Mouse (Mus musculus) lung, postnatal 36 days (tissue): ENCODE data around the gene Ap4b1.
"Not testable (repeated sequence)": the region's sequence is repeated elsewhere in the genome, so short reads cannot be mapped to it uniquely, and the experiment has no call there.

Experiments used
- DNase-seq: peaks from one replicate; pipeline ENCODE4 v3.0.0; 2022; ENCODE audit warnings: mixed read lengths

Gene Ap4b1

DNA sequence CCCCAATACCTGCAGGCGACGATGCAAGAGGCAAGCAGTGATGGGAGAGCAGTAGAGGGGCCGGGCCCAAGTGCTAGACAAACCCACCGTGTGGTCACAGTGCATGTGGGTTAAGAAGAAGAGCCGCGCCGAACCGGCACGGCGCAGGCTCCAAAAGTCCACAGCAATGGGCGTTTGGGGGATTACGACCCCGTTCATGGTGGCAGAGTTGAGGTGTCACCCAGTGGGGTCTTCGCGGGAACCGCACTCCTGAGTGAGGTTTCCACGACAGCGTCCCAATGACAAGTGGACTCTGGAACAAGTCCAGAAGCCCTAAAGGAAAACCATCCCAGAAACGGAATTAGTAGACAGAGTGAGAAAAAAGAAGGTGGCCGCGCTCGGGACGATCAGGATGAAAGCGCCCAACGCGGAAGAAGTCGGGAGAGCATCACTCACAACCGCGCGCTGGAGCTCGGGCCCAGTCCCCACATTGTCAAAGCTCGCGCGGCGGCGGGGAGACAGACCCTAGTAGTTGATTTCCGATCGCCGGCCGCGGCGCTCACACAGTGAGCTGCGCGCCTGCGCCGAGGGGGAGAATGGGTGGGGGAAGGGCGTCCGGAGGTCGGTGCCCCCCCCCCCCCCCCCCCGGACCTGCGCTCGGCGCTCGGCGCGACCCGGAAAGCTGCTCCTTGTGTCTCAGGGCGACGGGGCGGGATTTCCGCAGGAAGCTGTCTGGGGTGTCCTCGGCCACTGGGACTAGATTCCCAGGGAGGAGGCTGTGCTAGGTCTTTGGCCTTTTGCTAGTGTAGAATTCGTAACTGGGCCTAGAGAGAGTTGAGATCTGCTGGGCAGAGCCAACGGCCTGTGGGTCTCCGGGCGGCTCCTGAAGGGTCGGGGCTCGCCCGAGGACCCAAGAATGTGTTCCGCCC is at the start of gene Ap4b1, which contains the start of the genes Dclre1b and Gm43064:
Ap4b1 (plus strand) TSS at position 630 of the 908 bp plus-strand sequence.
Dclre1b (minus strand) TSS at position 554 of the 908 bp plus-strand sequence.
Gm43064 (plus strand) TSS at position 683 of the 908 bp plus-strand sequence.
- DNase-seq, result peak; percentile 95

DNA sequence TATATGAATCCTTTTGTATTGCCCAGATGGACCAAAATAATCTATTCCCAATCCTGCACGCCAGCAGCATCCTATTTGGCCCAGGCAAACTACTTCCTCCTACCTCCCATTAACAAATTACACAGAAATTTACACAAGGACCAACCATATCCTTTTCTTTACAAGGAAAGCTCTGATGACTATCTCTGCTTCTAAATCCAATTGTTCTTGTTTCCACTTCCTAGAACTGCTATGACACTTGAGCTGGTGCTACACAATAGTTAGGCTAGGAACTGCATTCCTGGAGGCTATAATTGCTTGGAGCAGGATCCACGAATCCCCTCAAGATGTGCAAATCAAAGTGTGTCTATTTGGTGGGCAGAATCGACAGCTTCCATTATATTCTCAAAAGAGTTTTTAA is 42.5 kb upstream of the Ap4b1 start:
- no peak for DNase-seq

DNA sequence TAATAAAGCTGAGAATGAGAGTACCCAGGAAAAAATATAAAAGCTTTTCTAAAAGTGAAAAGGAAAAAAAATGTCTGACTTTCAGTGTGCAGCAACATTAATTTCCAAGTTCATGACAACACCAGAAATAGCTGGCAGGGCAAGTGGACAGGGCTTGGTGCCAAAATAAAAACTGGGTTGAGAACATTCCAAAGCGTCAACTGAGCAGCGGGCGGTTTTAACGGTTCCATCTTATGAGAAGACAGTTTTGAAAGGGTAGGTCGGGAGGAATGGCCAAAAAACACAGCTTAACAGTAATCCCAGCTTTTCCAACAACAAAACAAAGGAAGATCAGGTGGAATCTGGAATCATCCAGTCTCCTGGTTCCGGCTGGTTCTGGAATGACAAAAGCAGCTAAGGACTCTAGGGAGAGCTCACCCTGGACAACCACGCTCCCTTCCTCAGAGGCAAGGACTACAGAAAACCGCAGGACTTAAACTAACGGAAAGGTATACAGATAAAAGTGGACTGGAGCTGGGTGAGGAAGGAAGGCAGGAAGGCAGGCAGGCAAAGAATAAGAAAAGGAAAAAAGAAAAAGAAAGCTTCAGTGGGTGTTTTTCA is 37.7 kb upstream of the Ap4b1 start:
- DNase-seq, result peak; percentile 91

DNA sequence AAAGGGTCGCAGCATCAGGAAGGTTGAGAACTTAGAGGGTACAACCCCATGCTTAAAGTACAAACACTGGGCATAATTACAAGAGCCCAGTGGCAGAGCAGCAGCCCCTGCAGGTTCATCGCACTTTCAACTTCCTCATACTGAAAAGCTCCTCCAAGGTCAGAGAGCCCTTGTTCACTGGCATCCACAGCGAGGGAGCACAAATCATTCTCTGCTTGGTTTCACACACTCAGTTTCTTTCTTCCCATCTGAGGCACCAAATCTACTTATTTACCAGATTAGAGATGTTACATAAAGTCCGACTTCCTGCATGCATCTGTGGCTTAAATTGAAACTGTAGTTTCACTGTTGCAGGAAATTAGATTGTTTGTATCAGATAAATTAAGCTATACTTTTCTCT is 36.5 kb upstream of the Ap4b1 start:
- DNase-seq, result peak; percentile 38

DNA sequence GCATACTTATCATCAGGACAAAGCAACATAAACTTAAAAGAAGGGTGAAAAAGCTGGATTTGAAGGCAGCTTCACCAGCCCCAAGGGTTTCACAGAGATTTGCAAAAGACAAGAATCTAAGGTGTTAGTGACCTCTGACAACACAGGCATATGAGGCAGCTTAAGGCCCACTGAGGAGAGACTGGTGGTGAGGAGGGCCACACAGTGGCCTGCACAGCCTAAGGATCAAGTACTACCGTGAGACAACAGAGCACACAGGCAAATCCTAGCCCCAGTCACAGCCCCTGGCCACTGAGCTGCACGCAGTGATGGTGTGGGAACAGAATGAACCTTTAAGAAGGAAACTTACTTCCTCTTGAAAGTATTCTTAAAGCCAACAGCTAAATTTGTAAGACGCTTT is 35.8 kb upstream of the Ap4b1 start:
- DNase-seq, result no peak

DNA sequence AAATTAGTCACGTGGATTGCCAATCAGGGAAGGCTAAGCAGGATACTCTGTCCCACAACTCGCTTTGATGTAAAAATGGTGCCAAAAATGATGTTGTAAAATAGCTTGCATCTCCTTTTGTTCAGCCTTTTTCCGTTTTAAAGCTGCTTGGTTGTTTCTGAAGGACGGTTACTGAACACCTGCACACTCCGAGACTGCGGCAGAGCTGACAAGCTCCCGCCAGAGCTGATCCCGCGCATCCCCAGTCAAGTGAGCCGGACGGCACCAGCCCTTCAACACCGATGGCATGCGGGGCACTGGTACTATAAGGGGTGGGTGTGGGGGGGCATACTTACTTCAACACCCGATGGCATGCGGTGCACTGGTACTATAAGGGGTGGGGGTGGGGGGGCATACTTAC is 35.3 kb upstream of the Ap4b1 start:
- DNase-seq, result no peak

DNA sequence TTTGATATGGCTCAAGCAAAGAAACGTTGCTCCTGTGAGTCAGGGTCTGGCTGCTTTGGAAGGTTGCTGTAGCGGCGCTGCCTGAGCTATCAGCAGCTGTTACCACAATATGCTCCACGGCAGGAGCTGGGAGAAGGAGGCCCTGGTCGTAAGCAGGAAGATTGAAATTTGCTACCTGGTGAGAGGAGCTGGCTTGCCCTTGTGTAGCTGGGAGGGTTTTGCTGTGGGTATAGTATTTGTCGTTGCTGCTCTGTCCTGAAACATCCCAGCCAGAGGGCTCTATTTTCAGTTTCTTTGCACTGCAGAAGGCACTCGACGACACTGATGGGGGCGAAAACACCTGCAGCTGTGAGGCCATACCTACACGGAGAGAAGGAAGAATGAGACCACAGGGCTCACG is 31.4 kb upstream of the Ap4b1 start:
- DNase-seq, result no peak

DNA sequence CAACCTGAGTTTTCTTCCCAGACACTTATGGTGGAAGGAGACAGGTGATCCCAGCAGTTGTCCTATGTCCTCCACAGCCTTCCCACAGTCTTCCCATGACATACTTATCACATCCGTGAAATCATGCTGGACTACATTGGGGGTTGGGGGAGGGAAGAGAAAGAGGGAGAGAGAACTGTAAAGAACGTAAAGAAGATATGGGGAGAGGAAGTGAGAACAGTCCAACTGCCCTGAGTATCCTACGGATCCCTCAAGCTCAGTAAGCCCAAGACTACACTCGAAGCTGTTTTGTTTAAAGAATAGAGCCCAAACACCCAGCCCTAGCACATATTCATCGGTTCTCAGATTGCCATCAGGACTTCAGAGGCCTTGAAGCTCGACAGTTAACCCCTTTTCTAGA is 30.7 kb upstream of the Ap4b1 start:
- no peak for DNase-seq

DNA sequence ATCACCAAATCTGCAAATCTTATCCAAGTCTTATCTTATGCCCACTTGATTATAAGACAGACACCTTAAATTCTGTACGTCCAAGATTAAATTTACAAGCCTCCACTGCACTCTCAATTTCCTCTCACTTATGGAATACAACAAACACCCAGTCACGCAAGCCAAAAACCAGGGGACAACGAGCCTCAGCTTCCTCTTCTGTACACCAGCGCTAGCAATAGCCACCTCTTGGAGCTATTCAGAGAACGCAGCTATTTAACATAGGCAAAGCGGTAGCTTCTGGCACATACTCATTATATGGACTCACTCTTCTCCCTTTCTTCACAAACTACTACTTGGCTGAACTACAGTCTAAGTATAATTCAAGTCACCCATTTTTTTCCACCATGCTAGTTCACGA is 30.1 kb upstream of the Ap4b1 start:
- peak; percentile 34 for DNase-seq

DNA sequence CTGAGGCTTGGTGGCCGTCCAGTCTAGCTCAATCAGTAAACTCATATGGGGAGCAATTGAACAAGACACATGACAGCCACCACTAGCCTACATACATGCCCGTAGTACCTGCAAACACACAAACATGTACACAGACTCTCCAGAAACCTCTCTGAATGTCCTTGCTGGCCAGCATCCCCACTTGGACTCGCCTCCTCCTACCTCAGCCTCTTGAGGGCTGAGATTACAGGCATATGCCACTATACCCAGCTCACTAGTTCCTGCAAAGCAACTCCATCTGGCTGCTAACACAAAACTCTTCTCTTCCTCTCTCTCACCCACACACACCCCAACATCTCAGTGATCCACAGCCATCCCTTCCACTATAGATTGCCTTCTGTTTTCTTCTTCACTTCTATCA is 29.0 kb upstream of the Ap4b1 start:
- DNase-seq, result no peak

DNA sequence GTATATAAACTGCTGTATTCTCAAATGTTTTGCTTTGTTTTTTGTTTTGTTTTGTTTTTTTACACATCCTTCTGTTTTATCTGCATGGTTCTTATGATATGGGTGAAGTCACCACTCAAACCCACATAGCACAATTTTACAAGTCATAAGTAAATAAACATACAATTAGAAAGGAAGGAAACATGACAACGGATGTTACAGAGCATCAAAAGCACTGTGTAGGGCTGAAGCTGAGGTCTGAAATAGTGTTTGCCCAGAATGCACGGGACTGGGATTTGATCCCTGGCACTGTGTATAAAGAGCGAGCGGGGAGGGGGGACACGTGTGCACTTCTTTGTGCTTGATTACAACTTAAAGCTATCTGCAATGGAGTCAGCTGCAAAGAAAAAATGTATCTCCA is 28.5 kb upstream of the Ap4b1 start:
- no peak for DNase-seq

DNA sequence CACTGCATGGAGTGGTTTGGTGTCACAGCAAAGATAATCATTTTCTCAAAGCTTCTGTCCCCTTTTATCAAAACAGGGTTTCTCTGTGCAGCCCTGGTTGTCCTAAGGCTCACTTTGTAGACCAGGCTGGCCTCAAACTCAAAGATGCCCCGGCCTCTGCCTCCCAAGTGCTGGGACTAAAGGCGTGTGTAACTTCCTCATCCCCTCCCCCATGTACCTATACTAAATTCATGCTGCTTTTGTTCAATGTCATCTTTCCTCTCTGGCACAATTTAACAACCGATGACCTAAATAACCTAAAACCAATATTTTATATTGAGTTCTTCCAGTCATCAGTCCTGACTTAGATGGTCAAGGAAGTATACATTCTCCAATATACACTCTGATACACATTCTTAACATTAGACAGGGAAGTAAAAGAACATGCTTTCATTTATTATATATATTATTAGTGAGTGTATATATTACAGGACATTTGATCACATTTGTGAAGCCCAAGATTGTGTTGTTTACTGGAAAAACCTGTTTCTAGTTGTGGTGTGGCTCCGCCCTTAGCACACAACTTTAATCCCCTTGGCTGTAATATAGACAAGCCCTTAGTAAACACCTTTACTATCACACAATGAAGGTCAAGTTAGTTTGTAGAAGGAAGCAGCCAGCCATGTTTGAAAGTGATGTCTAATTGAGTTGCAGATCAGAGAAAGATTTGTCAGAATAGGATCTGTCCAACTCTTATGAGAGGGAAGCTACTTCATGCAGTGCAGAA is 26.3 kb upstream of the Ap4b1 start:
- no peak for DNase-seq

DNA sequence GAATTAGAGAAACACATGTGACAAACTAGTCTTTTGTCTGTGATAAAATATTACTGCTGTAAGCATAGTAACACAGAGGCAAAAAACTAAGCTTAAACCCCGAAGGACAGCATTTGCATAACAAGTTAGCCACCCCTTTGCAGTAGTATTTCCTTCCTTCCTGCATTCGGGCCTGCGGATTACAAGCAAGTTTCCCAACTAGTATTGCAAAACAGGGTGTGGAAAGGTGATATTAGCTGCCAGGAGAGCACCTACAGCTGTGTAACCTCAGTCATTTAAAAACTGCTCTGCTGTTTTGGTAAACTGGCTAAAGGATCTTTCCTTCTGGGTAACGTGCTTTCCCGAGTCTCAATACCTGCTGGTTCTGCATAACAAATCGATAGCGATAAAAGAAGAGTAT is 22.1 kb upstream of the Ap4b1 start:
- peak; percentile 77 for DNase-seq

DNA sequence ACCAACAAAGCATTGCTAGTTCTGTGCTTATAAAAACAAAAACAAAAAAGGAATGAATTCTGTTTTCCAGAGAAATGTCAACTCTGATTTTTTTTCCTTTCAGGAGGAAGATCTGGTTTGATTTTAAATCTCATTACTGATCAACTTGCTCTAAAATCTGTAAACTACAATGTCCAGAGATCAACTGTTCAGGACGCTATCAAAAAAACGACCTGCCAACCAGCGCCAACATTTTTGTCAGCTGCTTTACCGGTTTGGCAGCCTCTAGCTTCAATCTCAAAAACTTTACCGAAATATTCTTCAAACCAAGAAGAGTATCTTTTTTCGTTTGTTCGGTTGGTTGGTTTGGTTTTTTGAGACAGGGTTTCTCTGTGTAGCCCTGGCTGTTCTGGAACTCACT is 20.2 kb upstream of the Ap4b1 start:
- no peak for DNase-seq

DNA sequence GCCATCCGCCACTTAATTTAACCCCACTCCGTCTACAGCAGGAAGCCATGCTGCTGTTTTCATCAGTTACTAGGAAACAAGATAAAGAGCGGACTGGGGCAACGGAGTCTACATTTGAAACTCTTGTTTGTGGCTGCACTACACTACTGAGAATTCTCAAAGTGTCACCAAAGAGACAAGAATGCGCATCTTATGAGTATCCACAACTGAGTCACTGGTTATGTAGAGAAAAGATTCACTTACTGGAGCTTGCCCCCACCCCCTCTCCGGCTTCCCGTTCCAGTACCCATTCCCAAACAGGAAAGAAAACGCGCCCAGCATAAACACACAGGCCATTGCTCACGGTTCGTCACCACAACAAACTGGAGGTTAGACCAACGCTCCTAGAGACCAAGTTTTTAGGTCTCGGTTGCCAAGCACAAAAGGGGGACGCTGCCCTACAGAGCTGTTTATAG is 19.4 kb upstream of the Ap4b1 start:
- peak; percentile 84 for DNase-seq

DNA sequence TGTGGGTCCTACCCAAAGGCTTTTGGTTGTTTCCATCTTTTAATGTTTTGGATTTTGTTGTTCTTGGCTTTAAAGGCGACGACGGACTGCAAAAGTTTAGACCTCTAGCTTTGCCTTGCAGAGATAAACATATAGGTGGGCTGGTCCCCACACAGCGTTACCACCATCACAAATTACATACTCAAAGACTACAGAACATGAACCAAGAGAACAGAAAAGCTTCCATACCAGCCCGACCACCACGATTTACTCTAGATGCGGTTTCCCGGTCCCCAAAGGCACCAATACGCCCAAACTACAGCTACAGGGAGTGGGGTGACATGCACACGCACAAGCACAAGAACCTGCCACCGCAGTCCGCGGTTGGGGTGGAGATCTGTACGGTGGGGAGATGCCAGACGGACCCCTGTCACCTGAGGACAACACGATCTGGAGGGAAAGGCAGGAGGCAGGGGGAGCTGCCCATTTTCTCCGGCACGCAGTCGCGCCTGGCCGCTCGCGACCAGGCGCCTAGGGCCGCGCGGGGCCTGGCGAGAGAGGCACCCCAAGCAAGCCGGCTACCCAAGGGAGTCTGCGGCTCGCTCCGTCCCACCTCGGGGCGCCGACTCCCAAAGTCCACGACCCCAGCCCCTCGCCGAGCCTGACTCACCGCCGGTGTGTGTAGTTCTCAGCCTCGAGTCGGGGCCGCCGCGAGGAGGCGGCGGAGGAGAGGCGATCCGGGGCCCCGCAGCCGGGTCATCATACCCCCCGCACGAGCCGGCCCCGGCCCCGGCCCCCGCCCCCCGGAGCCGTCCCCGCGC is 18.8 kb upstream of the Ap4b1 start:
- DNase-seq, result no peak

DNA sequence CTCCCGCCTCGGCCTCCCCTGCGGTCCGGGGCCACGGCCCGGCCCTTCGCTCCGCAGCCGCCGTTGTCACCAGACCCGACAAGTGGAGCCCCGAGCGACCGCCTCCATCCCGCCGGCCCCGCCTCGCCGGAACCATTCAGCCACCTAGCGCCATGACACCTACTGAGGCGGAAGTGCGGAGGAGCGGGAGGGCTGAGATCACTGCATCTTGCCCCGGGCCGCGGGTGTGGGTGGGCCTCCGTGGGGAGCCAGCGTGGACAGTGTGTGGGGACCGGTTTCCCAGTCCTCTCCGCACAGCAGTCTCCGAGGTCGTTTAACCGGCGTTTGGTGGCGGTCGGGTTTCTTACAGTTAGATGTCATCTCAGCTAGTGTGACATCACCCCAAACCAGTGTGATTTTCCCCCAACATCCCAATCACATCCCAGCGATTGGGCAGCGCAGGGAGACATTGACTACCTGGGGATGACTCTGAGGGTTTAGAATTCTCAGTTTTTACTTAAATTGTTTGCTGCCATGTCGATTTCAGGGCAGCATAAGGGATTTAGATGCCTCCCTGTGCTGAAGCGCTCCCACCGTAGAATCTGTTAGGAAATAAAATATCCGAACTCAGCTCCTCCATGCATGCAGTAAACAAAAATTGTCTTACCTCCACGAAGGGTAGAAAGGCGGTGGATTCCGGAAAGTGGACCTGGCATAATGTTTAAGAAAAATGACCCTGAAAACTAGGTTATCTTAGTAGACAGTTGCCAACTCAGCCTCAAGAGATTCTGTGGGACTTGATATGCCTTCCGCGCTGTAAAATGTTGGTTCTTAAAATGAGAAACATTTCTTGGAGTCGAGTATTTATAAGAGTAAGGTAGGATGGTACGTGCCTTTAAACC is 17.9 kb upstream of the Ap4b1 start, which contains the start of gene Hipk1:
Hipk1 (minus strand) TSS at position 334 of the 881 bp plus-strand sequence.
- peak; percentile 97 for DNase-seq

DNA sequence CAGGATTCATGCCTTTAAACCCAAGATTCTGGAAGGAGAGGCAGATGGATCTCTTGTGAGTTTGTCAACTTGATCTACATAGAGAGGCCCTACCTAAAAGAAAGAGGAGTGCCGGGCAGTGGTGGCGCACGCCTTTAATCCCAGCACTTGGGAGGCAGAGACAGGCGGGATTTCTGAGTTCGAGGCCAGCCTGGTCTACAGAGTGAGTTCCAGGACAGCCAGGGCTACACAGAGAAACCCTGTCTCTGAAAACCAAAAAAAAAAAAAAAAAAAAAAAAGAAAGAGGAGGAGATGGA is 17.3 kb upstream of the Ap4b1 start:
- DNase-seq, result not testable (repeated sequence)

DNA sequence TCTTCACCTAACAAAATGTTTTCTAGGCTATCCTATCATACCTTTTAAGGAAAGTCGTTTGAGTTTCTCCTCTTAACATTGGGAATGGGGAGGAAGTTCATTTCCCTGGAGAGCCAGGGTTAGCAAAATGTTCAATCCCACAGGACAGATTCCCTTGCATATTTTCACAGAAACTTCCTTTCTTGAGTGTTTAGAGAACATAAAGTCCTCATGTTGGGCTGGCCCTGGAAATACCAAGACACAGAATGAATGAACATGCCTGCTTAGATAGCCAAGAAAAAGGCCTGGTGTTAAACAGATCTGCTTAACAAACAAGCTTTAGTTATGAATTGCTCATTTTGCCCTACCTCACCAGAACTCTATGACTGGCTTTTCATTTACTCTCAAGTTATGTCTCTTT is 16.8 kb upstream of the Ap4b1 start:
- no peak for DNase-seq

DNA sequence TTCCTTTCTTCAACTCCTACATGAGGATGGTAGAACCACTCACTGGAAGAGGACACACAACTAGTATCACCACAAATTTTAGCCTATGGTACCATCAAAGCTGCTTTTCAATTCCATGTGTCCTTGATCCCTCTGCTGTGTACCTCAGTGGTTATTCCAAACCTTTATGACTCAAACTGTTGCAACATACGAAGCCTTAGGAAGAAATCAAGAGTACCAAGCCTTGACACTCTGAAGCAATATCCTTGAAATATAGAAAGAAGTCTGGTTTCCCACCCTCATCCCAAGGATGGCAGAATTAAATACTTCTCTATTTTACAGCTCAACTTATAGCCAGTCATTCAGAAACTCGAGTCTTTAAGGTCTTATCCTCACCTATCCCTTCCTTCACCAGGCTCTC is 12.9 kb upstream of the Ap4b1 start:
- DNase-seq, result no peak

DNA sequence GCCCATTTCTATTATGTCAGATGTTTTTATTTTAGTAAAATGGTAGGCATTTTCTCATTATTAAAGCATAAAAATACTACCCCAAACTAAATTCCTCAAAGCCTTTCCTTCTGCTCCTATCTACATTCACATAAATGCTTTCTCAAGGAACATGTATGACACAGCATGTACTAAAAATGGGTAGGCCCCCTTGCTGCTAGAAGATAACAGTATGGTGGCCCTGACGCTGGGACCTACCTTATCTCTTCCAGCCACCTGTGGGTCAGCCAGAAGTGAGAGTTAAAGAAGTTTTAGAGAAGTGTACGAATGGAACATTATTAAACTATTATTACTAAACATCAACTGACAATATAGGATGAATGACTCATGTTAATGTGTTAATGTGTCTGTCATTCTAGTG is 9.8 kb upstream of the Ap4b1 start:
- DNase-seq, result no peak
